Mouse (Mus musculus) kidney, embryonic 16.5 days (tissue): ENCODE data around the gene Lhfpl2. TPM values are rescaled to one million over a fixed set of nuclear protein-coding genes. Genes with fewer than 3 reads are reported as not detected.
A peak's percentile ranks its signal among the peaks of the same experiment; 100 is the strongest.

ENCODE experiments used
- ATAC-seq: fragments of 200-750 bp; cut with Nextera tagmentation; 2 replicates; pipeline ENCODE4 v1.8.0; 2017; ENCODE audit warnings: moderate TSS enrichment; ENCODE audit not compliant: low FRiP score, low TSS enrichment
- H3K27ac ChIP-seq: fragments of 300-500 bp; sonication (generic); 2 replicates; pipeline ENCODE4 v1.5.1; 2014; ENCODE audit warnings: low read length
- H3K27me3 ChIP-seq: fragments of 300-500 bp; sonication (generic); 2 replicates; pipeline ENCODE4 v1.6.1; 2014; ENCODE audit warnings: low read length, control low read depth, mixed read lengths; ENCODE audit not compliant: insufficient read depth
- H3K36me3 ChIP-seq: fragments of 300-500 bp; sonication (generic); 2 replicates; pipeline ENCODE4 v1.6.1; 2014; ENCODE audit warnings: low read length, control low read depth, mixed read lengths; ENCODE audit not compliant: insufficient read depth
- H3K4me1 ChIP-seq: fragments of 300-500 bp; sonication (generic); 2 replicates; pipeline ENCODE4 v1.6.1; 2014; ENCODE audit warnings: low read length, control low read depth, mixed read lengths; ENCODE audit not compliant: insufficient read depth
- H3K4me2 ChIP-seq: fragments of 300-500 bp; sonication (generic); replicated peaks from 2 replicates; pipeline ENCODE4 v1.6.1; 2014; ENCODE audit warnings: low read depth, low read length
- H3K4me3 ChIP-seq: fragments of 300-500 bp; sonication (generic); 2 replicates; pipeline ENCODE4 v1.5.1; 2014; ENCODE audit warnings: mild to moderate bottlenecking, low read length
- H3K9ac ChIP-seq: fragments of 300-500 bp; sonication (generic); replicated peaks from 2 replicates; pipeline ENCODE4 v1.6.1; 2014; ENCODE audit warnings: low read length
- H3K9me3 ChIP-seq: fragments of 300-500 bp; sonication (generic); 2 replicates; pipeline ENCODE4 v1.6.1; 2016; ENCODE audit warnings: low read length, control low read depth
- WGBS: fragments of 180-500 bp; shearing (Covaris S2); extraction: QIAGEN DNeasy Blood & Tissue Kit; methylation state at CpG from one replicate; pipeline ENCODE4 v1.1.7; 2014; 5-methylcytosine and 5-hydroxymethylcytosine counted together
- polyA plus RNA-seq: library from polyadenylated mRNA; unstranded; fragments of >200 nt; fragmentation: Nextera tagmentation; extraction: Ambion mirVana; gene quantifications from 2 replicates; pipeline ENCODE4 v1.2.1, GENCODE M21; 2015

Gene Lhfpl2
- polyA plus RNA-seq, 1 experiment from 2014 or later, result 91.2 TPM

- Histone ChIP-seq H3K4me3 (no peak overlapping the region), H3K9me3 (no peaks in the 10 kb centered on the region), H3K4me1 (peaks cover 58% of the 10 kb centered on the region), H3K9ac (no peak overlapping the region), H3K4me2 (no peak overlapping the region), H3K36me3 (peaks cover 3% of the 10 kb centered on the region; the same call in 1 of the 2 replicates), H3K27me3 (no peaks in the 10 kb centered on the region), H3K27ac (0 out of 2 replicates have a peak overlapping the region, but pooled peaks have one; percentile 10)
- no peak for ATAC-seq
- whole genome bisulfite sequencing, result 67% methylated on average over 7 of the region's 7 CpGs
Observed at GRCm38 (mm10) chr13:94130394-94130793, 72.8 kb downstream of the Lhfpl2 start.

- no peak for ATAC-seq
- peaks cover 3% of the 10 kb centered on the region; the same call in 1 of the 2 replicates for H3K36me3 ChIP-seq
- H3K9me3 ChIP-seq, result no peaks in the 10 kb centered on the region
- no peak overlapping the region for H3K4me2 ChIP-seq
- no peak overlapping the region for H3K9ac ChIP-seq
- H3K27ac ChIP-seq, result no peak overlapping the region
- no peaks in the 10 kb centered on the region for H3K27me3 ChIP-seq
- peaks cover 65% of the 10 kb centered on the region for H3K4me1 ChIP-seq
- WGBS, result 92% methylated on average over 4 of the region's 4 CpGs
- H3K4me3 ChIP-seq, result no peak overlapping the region
Observed at GRCm38 (mm10) chr13:94131135-94131534, 73.5 kb downstream of the Lhfpl2 start.

GRCm38 (mm10) chr13:94132187-94132995 lies 74.8 kb downstream of the Lhfpl2 start:
- Histone ChIP-seq H3K27ac (peak overlapping the region; percentile 74), H3K4me2 (peak overlapping the region; percentile 8; the same call in 1 of the 2 replicates), H3K36me3 (no peaks in the 10 kb centered on the region; the same call in 1 of the 2 replicates), H3K4me1 (peaks cover 76% of the 10 kb centered on the region), H3K27me3 (no peaks in the 10 kb centered on the region), H3K9me3 (no peaks in the 10 kb centered on the region), H3K9ac (no peak overlapping the region), H3K4me3 (no peak overlapping the region)
- 41% methylated on average over 13 of the region's 13 CpGs for WGBS
- 0 out of 2 replicates have a peak, but pooled peaks have one; percentile 28 for ATAC-seq

- H3K4me3 ChIP-seq, result no peak overlapping the region
- no peak for ATAC-seq
- H3K36me3 ChIP-seq, result no peaks in the 10 kb centered on the region
- no peaks in the 10 kb centered on the region for H3K27me3 ChIP-seq
- 29% methylated on average over 7 of the region's 7 CpGs for WGBS
- H3K27ac ChIP-seq, result peak overlapping the region; percentile 93
- no peaks in the 10 kb centered on the region for H3K9me3 ChIP-seq
- no peak overlapping the region for H3K4me2 ChIP-seq
- peaks cover 88% of the 10 kb centered on the region for H3K4me1 ChIP-seq
- peak overlapping the region; percentile 31; the same call in 1 of the 2 replicates for H3K9ac ChIP-seq
Observed at GRCm38 (mm10) chr13:94134646-94135045, 77.0 kb downstream of the Lhfpl2 start.

GRCm38 (mm10) chr13:94135180-94135579 lies 77.6 kb downstream of the Lhfpl2 start:
- ATAC-seq, result peak; percentile 69
- H3K9me3 ChIP-seq, result no peaks in the 10 kb centered on the region
- H3K4me3 ChIP-seq, result no peak overlapping the region
- H3K4me2 ChIP-seq, result no peak overlapping the region; the same call in 1 of the 2 replicates
- 27% methylated on average over 7 of the region's 7 CpGs for WGBS
- H3K4me1 ChIP-seq, result peaks cover 92% of the 10 kb centered on the region
- H3K9ac ChIP-seq, result 0 out of 2 replicates have a peak overlapping the region, but pooled peaks have one; percentile 31
- peak overlapping the region; percentile 93 for H3K27ac ChIP-seq
- no peaks in the 10 kb centered on the region for H3K27me3 ChIP-seq
- H3K36me3 ChIP-seq, result no peaks in the 10 kb centered on the region

GRCm38 (mm10) chr13:94139713-94140445 lies 82.3 kb downstream of the Lhfpl2 start:
- no peaks in the 10 kb centered on the region for H3K36me3 ChIP-seq
- H3K4me2 ChIP-seq, result no peak overlapping the region
- H3K4me1 ChIP-seq, result peaks cover 94% of the 10 kb centered on the region
- H3K4me3 ChIP-seq, result no peak overlapping the region
- no peak for ATAC-seq
- 39% methylated on average over 14 of the region's 14 CpGs for WGBS
- peak overlapping the region; percentile 33; the same call in 1 of the 2 replicates for H3K9ac ChIP-seq
- H3K27me3 ChIP-seq, result no peaks in the 10 kb centered on the region
- no peaks in the 10 kb centered on the region for H3K9me3 ChIP-seq
- peak overlapping the region; percentile 76 for H3K27ac ChIP-seq

GRCm38 (mm10) chr13:94140446-94140845 lies 82.8 kb downstream of the Lhfpl2 start:
- Histone ChIP-seq H3K4me2 (no peak overlapping the region), H3K36me3 (no peaks in the 10 kb centered on the region), H3K9ac (0 out of 2 replicates have a peak overlapping the region, but pooled peaks have one; percentile 33), H3K9me3 (no peaks in the 10 kb centered on the region), H3K4me3 (no peak overlapping the region), H3K27me3 (no peaks in the 10 kb centered on the region), H3K27ac (peak overlapping the region; percentile 76), H3K4me1 (peaks cover 90% of the 10 kb centered on the region)
- WGBS, result 59% methylated on average over 4 of the region's 4 CpGs
- no peak for ATAC-seq

- no peaks in the 10 kb centered on the region for H3K9me3 ChIP-seq
- peak; percentile 66 for ATAC-seq
- H3K27me3 ChIP-seq, result no peaks in the 10 kb centered on the region
- no peaks in the 10 kb centered on the region for H3K36me3 ChIP-seq
- WGBS, result 8% methylated on average over 12 of the region's 12 CpGs
- H3K27ac ChIP-seq, result peak overlapping the region; percentile 81
- 0 out of 2 replicates have a peak overlapping the region, but pooled peaks have one; percentile 7 for H3K4me2 ChIP-seq
- H3K4me3 ChIP-seq, result no peak overlapping the region
- peaks cover 66% of the 10 kb centered on the region for H3K4me1 ChIP-seq
- H3K9ac ChIP-seq, result peak overlapping the region; percentile 27; the same call in 1 of the 2 replicates
Observed at GRCm38 (mm10) chr13:94143063-94143652, 85.6 kb downstream of the Lhfpl2 start.

GRCm38 (mm10) chr13:94144451-94144850 lies 86.9 kb downstream of the Lhfpl2 start:
- 35% methylated on average over 8 of the region's 8 CpGs for WGBS
- H3K4me3 ChIP-seq, result no peak overlapping the region
- H3K4me2 ChIP-seq, result no peak overlapping the region
- no peaks in the 10 kb centered on the region for H3K9me3 ChIP-seq
- no peaks in the 10 kb centered on the region for H3K36me3 ChIP-seq
- peaks cover 58% of the 10 kb centered on the region for H3K4me1 ChIP-seq
- ATAC-seq, result no peak
- no peak overlapping the region for H3K9ac ChIP-seq
- peak overlapping the region; percentile 81 for H3K27ac ChIP-seq
- no peaks in the 10 kb centered on the region for H3K27me3 ChIP-seq
